Mouse (Mus musculus): ENCODE data around the gene Zup1. TPM values are rescaled to one million over a fixed set of nuclear protein-coding genes. Genes with fewer than 3 reads are reported as not detected.
"Not testable (repeated sequence)": the region's sequence is repeated elsewhere in the genome, so short reads cannot be mapped to it uniquely, and the experiment has no call there.

Zup1 gene
- total RNA-seq (2012; rRNA removed) = 11.7 and 14.2 TPM in 2 replicates

DNA sequence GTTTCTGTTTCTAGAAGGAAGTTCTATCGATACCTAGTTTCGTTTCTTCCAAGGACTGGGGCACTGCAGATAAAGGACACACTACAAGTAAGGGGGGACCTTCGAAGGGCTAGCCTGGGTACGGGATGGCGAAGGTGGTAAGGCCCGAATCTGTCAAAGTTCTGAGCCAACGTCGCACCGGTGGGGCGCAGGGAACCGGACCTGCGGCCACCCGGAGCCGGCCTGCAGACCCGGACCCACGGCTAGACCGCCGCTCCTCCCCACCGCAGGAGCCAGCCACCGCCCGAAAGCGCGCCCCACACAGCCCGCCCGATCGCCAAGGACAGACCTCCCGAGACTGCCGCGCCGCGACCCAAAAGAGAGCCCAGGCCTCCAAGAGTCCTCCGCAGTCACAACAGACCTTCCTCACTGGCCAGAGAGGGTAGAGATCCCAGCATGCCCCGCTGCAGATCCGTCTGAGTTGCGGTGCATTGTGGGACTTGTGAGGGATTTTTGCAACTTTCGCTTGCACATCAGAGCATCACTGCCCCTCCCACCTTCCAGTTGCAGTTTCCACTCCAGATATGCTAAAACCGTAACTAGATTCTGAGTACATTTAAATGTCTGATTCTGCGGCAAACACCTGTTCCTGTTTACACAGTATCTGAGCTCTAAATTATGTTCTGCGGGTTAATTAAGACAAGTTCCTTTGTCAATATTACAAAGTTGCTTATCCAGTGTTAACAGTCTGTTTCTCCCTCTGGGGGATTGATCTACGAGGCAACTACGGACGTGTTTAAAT, at the start of gene Zup1:
Gene Zup1 (minus strand): TSS at position 467 of the 781 bp plus-strand sequence.
- Histone ChIP-seq H3K36me3 (ENCODE audit: control insufficient read depth, insufficient read depth, low read length, poor library complexity, severe bottlenecking) (no peaks in the 10 kb centered on the region; the same call in 1 of the 2 replicates), H3K4me3 (ENCODE audit: insufficient read depth in 1 of 2, low read depth in 1 of 2, low read length in 2 of 2, poor library complexity in 1 of 2, severe bottlenecking in 1 of 2) (peak within 1 kb of the TSS; percentile 83 to 93), H3K4me1 (ENCODE audit: control insufficient read depth in 2 of 2, insufficient read depth in 2 of 2, low read length in 2 of 2, poor library complexity in 1 of 2) (no peaks in the 10 kb centered on the region; a peak in 1 of 4 replicates), H3K27ac (ENCODE audit: insufficient read depth, low read depth, low read length, poor library complexity, severe bottlenecking) (no peak within 1 kb of the TSS), H3K9ac (ENCODE audit: insufficient read depth, low read depth, low read length, poor library complexity, severe bottlenecking) (peak within 1 kb of the TSS; percentile 88), H3K9me3 (ENCODE audit: control insufficient read depth, insufficient read depth, low read depth, low read length) (no peaks in the 10 kb centered on the region)
- TF ChIP-seq ZNF384 (IDR thresholded peaks at IDR 0.05; ENCODE audit: low read depth, low read length) (no peak), HCFC1 (IDR thresholded peaks at IDR 0.05; ENCODE audit: borderline replicate concordance, insufficient read depth, low read length) (no peak), CHD2 (IDR thresholded peaks at IDR 0.05; ENCODE audit: low read depth, low read length) (no peak), ZC3H11A (IDR thresholded peaks at IDR 0.05; ENCODE audit: borderline replicate concordance, low read depth, low read length) (no peak), MAFK (IDR thresholded peaks at IDR 0.05; ENCODE audit: insufficient read depth, low read depth, low read length) (no peak)
- peak; percentile 43 for DNase-seq (ENCODE audit: low read depth, low spot score)
- in situ Hi-C loops (cut with MboI; ENCODE audit: low sequenced_read_pairs in 2 of 2, unreplicated experiment in 2 of 2) = no loop called here

DNA sequence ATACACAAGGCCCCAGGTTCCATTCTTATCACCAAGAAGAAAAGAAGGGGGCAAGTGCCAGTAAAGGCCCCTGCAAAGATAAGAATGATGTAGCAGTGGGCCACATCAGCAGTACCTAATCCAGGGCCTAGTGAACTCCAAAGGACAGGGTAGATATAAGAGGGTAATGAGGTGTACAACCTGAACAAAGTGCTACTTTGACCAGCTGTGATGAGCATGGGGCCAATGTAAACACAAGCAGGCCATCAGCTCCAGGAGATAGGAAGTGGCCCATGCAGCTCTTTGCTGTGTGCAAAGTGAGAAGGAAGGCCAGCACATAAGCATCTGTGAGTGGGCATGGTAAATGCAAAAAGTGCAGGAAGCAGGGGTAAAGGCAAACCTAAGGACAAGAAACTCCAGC, 47.3 kb upstream of the Zup1 start:
- no peak overlapping the region for H3K27ac ChIP-seq (ENCODE audit: insufficient read depth, low read depth, low read length, poor library complexity, severe bottlenecking)
- in situ Hi-C loops (cut with MboI; ENCODE audit: low sequenced_read_pairs in 2 of 2, unreplicated experiment in 2 of 2) = no loop called here
- TF ChIP-seq ZC3H11A (IDR thresholded peaks at IDR 0.05; ENCODE audit: borderline replicate concordance, low read depth, low read length) = no peak
- TF ChIP-seq HCFC1 (IDR thresholded peaks at IDR 0.05; ENCODE audit: borderline replicate concordance, insufficient read depth, low read length) = no peak
- TF ChIP-seq CHD2 (IDR thresholded peaks at IDR 0.05; ENCODE audit: low read depth, low read length) = no peak
- TF ChIP-seq ZNF384 (IDR thresholded peaks at IDR 0.05; ENCODE audit: low read depth, low read length) = no peak
- no peak for TF ChIP-seq MAFK (IDR thresholded peaks at IDR 0.05; ENCODE audit: insufficient read depth, low read depth, low read length)
- H3K36me3 ChIP-seq (ENCODE audit: control insufficient read depth, insufficient read depth, low read length, poor library complexity, severe bottlenecking) = peaks cover 9% of the 10 kb centered on the region
- H3K9ac ChIP-seq (ENCODE audit: insufficient read depth, low read depth, low read length, poor library complexity, severe bottlenecking) = no peak overlapping the region
- H3K4me3 ChIP-seq (ENCODE audit: insufficient read depth in 1 of 2, low read depth in 1 of 2, low read length in 2 of 2, poor library complexity in 1 of 2, severe bottlenecking in 1 of 2) = no peak overlapping the region
- H3K9me3 ChIP-seq (ENCODE audit: control insufficient read depth, insufficient read depth, low read depth, low read length) = no peaks in the 10 kb centered on the region
- H3K4me1 ChIP-seq (ENCODE audit: control insufficient read depth in 2 of 2, insufficient read depth in 2 of 2, low read length in 2 of 2, poor library complexity in 1 of 2) = no peaks in the 10 kb centered on the region
- DNase-seq (ENCODE audit: low read depth, low spot score) = no peak

DNA sequence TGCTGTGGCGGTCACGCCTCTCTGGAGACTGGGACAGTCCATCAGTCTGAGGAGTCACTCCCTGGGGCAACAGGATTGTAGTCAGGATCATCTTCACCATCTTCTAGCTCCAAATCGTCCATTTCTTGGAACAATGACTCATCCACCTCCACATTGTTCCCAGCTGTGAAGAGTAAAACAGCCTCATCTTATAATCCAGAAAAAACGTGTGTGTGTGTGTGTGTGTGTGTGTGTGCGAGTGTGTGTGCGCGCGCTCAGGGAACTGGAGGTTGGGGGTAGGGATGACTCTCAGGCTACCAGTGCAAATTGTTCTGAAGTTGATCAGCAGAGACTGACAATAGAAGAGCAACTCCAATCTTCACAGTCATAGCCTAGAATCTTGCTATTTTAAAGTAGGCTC, 45.6 kb upstream of the Zup1 start:
- DNase-seq (ENCODE audit: low read depth, low spot score); H3K4me3 ChIP-seq (ENCODE audit: insufficient read depth in 1 of 2, low read depth in 1 of 2, low read length in 2 of 2, poor library complexity in 1 of 2, severe bottlenecking in 1 of 2); H3K27ac ChIP-seq (ENCODE audit: insufficient read depth, low read depth, low read length, poor library complexity, severe bottlenecking); H3K4me1 ChIP-seq (ENCODE audit: control insufficient read depth in 2 of 2, insufficient read depth in 2 of 2, low read length in 2 of 2, poor library complexity in 1 of 2); H3K36me3 ChIP-seq (ENCODE audit: control insufficient read depth, insufficient read depth, low read length, poor library complexity, severe bottlenecking); H3K9me3 ChIP-seq (ENCODE audit: control insufficient read depth, insufficient read depth, low read depth, low read length); in situ Hi-C loops (cut with MboI; ENCODE audit: low sequenced_read_pairs in 2 of 2, unreplicated experiment in 2 of 2); H3K9ac ChIP-seq (ENCODE audit: insufficient read depth, low read depth, low read length, poor library complexity, severe bottlenecking): not testable (repeated sequence)

DNA sequence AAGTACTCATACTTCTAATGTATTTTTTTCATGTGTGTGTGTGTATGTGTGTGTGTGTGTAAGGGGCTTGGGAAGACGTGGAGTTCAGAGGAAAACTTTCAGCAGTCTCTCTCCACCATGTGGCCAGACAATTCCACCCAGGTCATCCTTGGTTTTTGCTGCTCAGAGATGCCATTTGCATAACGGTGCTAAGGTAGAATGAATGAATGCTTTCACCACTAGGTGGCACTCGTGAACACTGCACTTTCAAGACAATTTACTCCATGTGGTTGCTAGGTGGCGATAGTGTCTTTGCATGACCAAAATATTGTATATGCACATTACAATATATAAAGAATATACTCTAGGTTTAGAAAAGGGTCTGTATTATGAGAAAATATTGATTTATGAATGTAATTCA, 35.7 kb upstream of the Zup1 start:
- TF ChIP-seq ZNF384 (IDR thresholded peaks at IDR 0.05; ENCODE audit: low read depth, low read length) = no peak
- TF ChIP-seq MAFK (IDR thresholded peaks at IDR 0.05; ENCODE audit: insufficient read depth, low read depth, low read length) = no peak
- no peak for TF ChIP-seq HCFC1 (IDR thresholded peaks at IDR 0.05; ENCODE audit: borderline replicate concordance, insufficient read depth, low read length)
- peak; percentile 88 for TF ChIP-seq ZC3H11A (IDR thresholded peaks at IDR 0.05; ENCODE audit: borderline replicate concordance, low read depth, low read length)
- no peak for TF ChIP-seq CHD2 (IDR thresholded peaks at IDR 0.05; ENCODE audit: low read depth, low read length)
- no peak overlapping the region for H3K27ac ChIP-seq (ENCODE audit: insufficient read depth, low read depth, low read length, poor library complexity, severe bottlenecking)
- H3K9ac ChIP-seq (ENCODE audit: insufficient read depth, low read depth, low read length, poor library complexity, severe bottlenecking) = no peak overlapping the region
- 0 out of 2 replicates have a peak, but pooled peaks cover 2% of the 10 kb centered on the region for H3K36me3 ChIP-seq (ENCODE audit: control insufficient read depth, insufficient read depth, low read length, poor library complexity, severe bottlenecking)
- in situ Hi-C loops (cut with MboI; ENCODE audit: low sequenced_read_pairs in 2 of 2, unreplicated experiment in 2 of 2) = no loop called here
- DNase-seq (ENCODE audit: low read depth, low spot score) = peak; percentile 91
- peaks cover 0 to 2% of the 10 kb centered on the region in 2 experiments; a peak in 1 of 4 replicates for H3K4me1 ChIP-seq (ENCODE audit: control insufficient read depth in 2 of 2, insufficient read depth in 2 of 2, low read length in 2 of 2, poor library complexity in 1 of 2)
- no peaks in the 10 kb centered on the region for H3K9me3 ChIP-seq (ENCODE audit: control insufficient read depth, insufficient read depth, low read depth, low read length)
- no peak overlapping the region for H3K4me3 ChIP-seq (ENCODE audit: insufficient read depth in 1 of 2, low read depth in 1 of 2, low read length in 2 of 2, poor library complexity in 1 of 2, severe bottlenecking in 1 of 2)
